Mouse (Mus musculus) lung, adult 2 months (tissue): ENCODE measurements around the gene Maml2.

ENCODE experiments used
- CTCF ChIP-seq: fragments of 200-500 bp; IDR thresholded peaks from 2 replicates; pipeline ENCODE4 v1.5.1; 2011; ENCODE audit warnings: mild to moderate bottlenecking, low read length, control low read depth; ENCODE audit not compliant: insufficient read depth
- POLR2A ChIP-seq: fragments of 200-500 bp; IDR thresholded peaks from 2 replicates; pipeline ENCODE4 v1.6.1; 2011; ENCODE audit warnings: low read depth, mild to moderate bottlenecking, control low read depth, low read length, borderline replicate concordance; ENCODE audit errors: extremely low read depth

GRCm38 (mm10) chr9:13624780-13625179 lies 327.0 kb downstream of the Maml2 start:
- TF ChIP-seq CTCF = no peak
- TF ChIP-seq POLR2A = no peak
